Mouse (Mus musculus) heart, adult 8-10 months (tissue): ENCODE results near the gene Prrc2c. TPM values are rescaled to one million over a fixed set of nuclear protein-coding genes. Genes with fewer than 3 reads are reported as not detected.

Experiments used
- microRNA-seq: library from miRNA; unstranded; fragments of <30 nt; microRNA quantifications from one replicate; pipeline ENCODE4 v1.2.0, GENCODE M21; 2022
- total RNA-seq, 4 experiments: library from RNA; stranded (reverse); gene quantifications; 2 replicates each; pipeline ENCODE4 v1.2.4; 2022

Gene Prrc2c
- total RNA-seq, 4 experiments from 2014 or later: 68.5 to 76.0 (median 71.9) TPM

Small RNA genes lying within 50 kb of the gene (microRNA-seq; reads per million reads assigned to microRNA genes)
- not detected for gene Gm27616

Other genes with a start within 250 kb of the Prrc2c start
- 1 to 10 TPM; 4.5 to 6.7 (median 5.6) TPM for gene Mettl13, start 192.0 kb downstream of the Prrc2c start, total RNA-seq
- 10 to 100 TPM; 20.9 to 25.3 (median 24.1) TPM for gene Vamp4, start 170.0 kb downstream of the Prrc2c start, total RNA-seq
- 1 to 10 TPM; 2.8 to 3.9 (median 3.4) TPM for gene Myoc, start 101.4 kb downstream of the Prrc2c start, total RNA-seq
- gene Myocos, start 82.3 kb downstream of the Prrc2c start, total RNA-seq: not detected
- gene Fmo4, start 73.4 kb upstream of the Prrc2c start, total RNA-seq: not detected
- gene Fmo1, start 126.1 kb upstream of the Prrc2c start, total RNA-seq: 10 to 100 TPM; 31.3 to 36.7 (median 35.1) TPM
- gene Fmo2, start 158.2 kb upstream of the Prrc2c start, total RNA-seq: 10 to 100 TPM; 39.6 to 65.4 (median 54.4) TPM
- gene Fmo6, start 197.0 kb upstream of the Prrc2c start, total RNA-seq: not detected
- gene Fmo3, start 244.0 kb upstream of the Prrc2c start, total RNA-seq: under 1 TPM in 3 of 4 experiments, not detected in 1; 0.16 to 0.34 (median 0.22) TPM